Comparison of ENCODE assay signal across 7 mouse cellular contexts in genomic region chr9:7602982-7603742, GRCm38 (mm10). TPM values are rescaled to one million over a fixed set of nuclear protein-coding genes. Genes with fewer than 3 reads are reported as not detected.
DNase-seq lines count a peak whose midpoint lies in the region; ATAC-seq and TF ChIP-seq lines count a peak whose summit lies in the region.

No protein-coding gene starts in this region.

- ATAC-seq in Patski: peak; percentile 60
- peak; percentile 64 for ATAC-seq in cerebellum, adult (ENCODE audit: insufficient number of reproducible peaks, low FRiP score, low TSS enrichment)
- peak; percentile 78 for ATAC-seq in forebrain, embryonic 16.5 days
- ATAC-seq in intestine, embryonic 14.5 days (replicated peaks; ENCODE audit: low FRiP score, low TSS enrichment, low read depth): 0 out of 2 replicates have a peak, but pooled peaks have one; percentile 47
- peak; percentile 58 for ATAC-seq in midbrain, embryonic 13.5 days

- 6% methylated on average over 3 of the region's 3 CpGs for WGBS in forebrain, embryonic 16.5 days
- WGBS in intestine, embryonic 14.5 days: 0% methylated on average over 3 of the region's 3 CpGs
- under 1% methylated on average over 3 of the region's 3 CpGs for WGBS in midbrain, embryonic 13.5 days
- 0% methylated on average over 3 of the region's 3 CpGs for WGBS in small intestine, adult 2 months

- no peak for DNase-seq in Patski (ENCODE audit: low read depth, low spot score)
- peak; percentile 86 for DNase-seq in intestine, embryonic 14.5 days (ENCODE audit: low spot score)
- peak; percentile 61 to 67 for DNase-seq in left cerebral cortex, postnatal 10 days (ENCODE audit: extremely low spot score in 1 of 2, low spot score in 2 of 2)

- no peak overlapping the region for H3K4me3 ChIP-seq in forebrain, embryonic 16.5 days (replicated peaks; ENCODE audit: low read length)
- H3K4me3 ChIP-seq in intestine, embryonic 14.5 days (ENCODE audit: low read depth, low read length): no peak overlapping the region
- no peak overlapping the region for H3K4me3 ChIP-seq in midbrain, embryonic 13.5 days (replicated peaks)
- no peak overlapping the region for H3K4me3 ChIP-seq in small intestine, adult 2 months (ENCODE audit: low read depth, low read length)

- no peaks in the 10 kb centered on the region for H3K36me3 ChIP-seq in forebrain, embryonic 16.5 days (ENCODE audit: control insufficient read depth, insufficient read depth)
- H3K36me3 ChIP-seq in intestine, embryonic 14.5 days (ENCODE audit: control insufficient read depth, insufficient read depth, low read length): no peaks in the 10 kb centered on the region
- no peaks in the 10 kb centered on the region for H3K36me3 ChIP-seq in midbrain, embryonic 13.5 days
- no peaks in the 10 kb centered on the region for H3K36me3 ChIP-seq in small intestine, adult 2 months (ENCODE audit: control insufficient read depth, insufficient read depth, low read length)

- no peak for TF ChIP-seq POLR2A in small intestine, adult 2 months (IDR thresholded peaks at IDR 0.05; ENCODE audit: low read depth, low read length)

- no peaks in the 10 kb centered on the region for H3K9me3 ChIP-seq in forebrain, embryonic 16.5 days (ENCODE audit: control insufficient read depth, low read length)
- H3K9me3 ChIP-seq in intestine, embryonic 14.5 days (ENCODE audit: control insufficient read depth, low read length): no peaks in the 10 kb centered on the region
- no peaks in the 10 kb centered on the region for H3K9me3 ChIP-seq in midbrain, embryonic 13.5 days

- no peak overlapping the region for H3K4me2 ChIP-seq in forebrain, embryonic 16.5 days (ENCODE audit: low read length)
- no peak overlapping the region for H3K4me2 ChIP-seq in intestine, embryonic 14.5 days (ENCODE audit: low read length)
- no peak overlapping the region for H3K4me2 ChIP-seq in midbrain, embryonic 13.5 days (replicated peaks)

- no peak overlapping the region for H3K27ac ChIP-seq in forebrain, embryonic 16.5 days (ENCODE audit: low read length)
- no peak overlapping the region for H3K27ac ChIP-seq in intestine, embryonic 14.5 days (ENCODE audit: low read depth)
- no peak overlapping the region for H3K27ac ChIP-seq in midbrain, embryonic 13.5 days
- H3K27ac ChIP-seq in small intestine, adult 2 months (ENCODE audit: insufficient read depth, low read depth, low read length): no peak overlapping the region

- no peak overlapping the region for H3K9ac ChIP-seq in forebrain, embryonic 16.5 days (replicated peaks; ENCODE audit: low read depth, low read length)
- no peak overlapping the region for H3K9ac ChIP-seq in intestine, embryonic 14.5 days (ENCODE audit: low read length)
- H3K9ac ChIP-seq in midbrain, embryonic 13.5 days (replicated peaks): no peak overlapping the region

- no peaks in the 10 kb centered on the region for H3K4me1 ChIP-seq in forebrain, embryonic 16.5 days (replicated peaks; ENCODE audit: control insufficient read depth, insufficient read depth, low read length)
- H3K4me1 ChIP-seq in intestine, embryonic 14.5 days (replicated peaks; ENCODE audit: control insufficient read depth, insufficient read depth, low read length): no peaks in the 10 kb centered on the region
- H3K4me1 ChIP-seq in midbrain, embryonic 13.5 days (replicated peaks): no peaks in the 10 kb centered on the region
- no peaks in the 10 kb centered on the region for H3K4me1 ChIP-seq in small intestine, adult 2 months (ENCODE audit: control insufficient read depth, insufficient read depth, insufficient read length, low read length)

- in situ Hi-C loops in Patski (cut with MboI; ENCODE audit: low pct_unique_long_range_greater_than_20kb): loop anchor here (10.0 to 25.0 kb wide), 4 partner anchors 112 to 609 kb away; no protein-coding TSS in a partner anchor

- H3K27me3 ChIP-seq in Patski: no peaks in the 10 kb centered on the region
- H3K27me3 ChIP-seq in forebrain, embryonic 16.5 days (replicated peaks; ENCODE audit: control insufficient read depth, insufficient read depth, low read length): no peaks in the 10 kb centered on the region
- H3K27me3 ChIP-seq in intestine, embryonic 14.5 days (replicated peaks; ENCODE audit: control insufficient read depth, insufficient read depth, low read length): no peaks in the 10 kb centered on the region
- H3K27me3 ChIP-seq in midbrain, embryonic 13.5 days: no peaks in the 10 kb centered on the region
- no peaks in the 10 kb centered on the region for H3K27me3 ChIP-seq in small intestine, adult 2 months (ENCODE audit: control insufficient read depth, insufficient read depth, low read length)

- intact Hi-C loops in left cerebral cortex, postnatal 10 days (cut with DNase I): loop anchor here (5.0 to 10.0 kb wide), 3 partner anchors 252 to 622 kb away; no protein-coding TSS in a partner anchor

- TF ChIP-seq CTCF in Patski (IDR thresholded peaks at IDR 0.05): peak; percentile 96
- peak; percentile 74; the same call in 1 of the 2 replicates for TF ChIP-seq CTCF in small intestine, adult 2 months (IDR thresholded peaks at IDR 0.05; ENCODE audit: extremely low read depth, insufficient read length, insufficient replicate concordance, low read depth, low read length)

- CTCF ChIA-PET in Patski (lab: Charles Lee): interaction anchor here (0.7 to 2.3 kb wide), 20 partner anchors 9 to 403 kb away, joined by 3 to 13 read pairs (median 4); partner anchors contain the start of gene Mmp20

- POLR2A ChIA-PET in Patski (lab: Charles Lee): interaction anchor here (0.7 kb wide), 1 partner anchor 124 kb away, joined by 10 read pairs; no protein-coding TSS in a partner anchor

RNA-seq across cellular contexts. Expression of gene Mmp20, which starts 24.9 kb away (rescaled TPM):
- not detected for polyA plus RNA-seq in Patski (2021)
- not detected in 2 replicates for polyA plus RNA-seq in forebrain, embryonic 16.5 days (2015; fragmentation: Nextera tagmentation; extraction: Ambion mirVana)
- polyA plus RNA-seq in intestine, embryonic 14.5 days (2014; fragmentation: Nextera tagmentation; extraction: Ambion mirVana): 0.13 and 0.24 TPM in 2 replicates
- not detected for total RNA-seq in left cerebral cortex, postnatal 10 days (2021)
- not detected in 2 replicates for polyA plus RNA-seq in midbrain, embryonic 13.5 days (2015; fragmentation: Nextera tagmentation; extraction: Ambion mirVana)
- polyA plus RNA-seq in small intestine, adult 2 months (2012; rRNA removed): 0.04 TPM in 1 of 2 replicates, not detected in the other

RNA-seq across cellular contexts. Expression of gene Mmp27, which starts 32.0 kb away (rescaled TPM):
- 1.6 TPM for polyA plus RNA-seq in Patski (2021)
- not detected in 2 replicates for polyA plus RNA-seq in forebrain, embryonic 16.5 days (2015; fragmentation: Nextera tagmentation; extraction: Ambion mirVana)
- not detected in 2 replicates for polyA plus RNA-seq in intestine, embryonic 14.5 days (2014; fragmentation: Nextera tagmentation; extraction: Ambion mirVana)
- not detected for total RNA-seq in left cerebral cortex, postnatal 10 days (2021)
- not detected in 2 replicates for polyA plus RNA-seq in midbrain, embryonic 13.5 days (2015; fragmentation: Nextera tagmentation; extraction: Ambion mirVana)
- polyA plus RNA-seq in small intestine, adult 2 months (2012; rRNA removed): not detected in 2 replicates

RNA-seq across cellular contexts. Expression of gene Mmp8, which starts 44.9 kb away (rescaled TPM):
- 0.12 TPM for polyA plus RNA-seq in Patski (2021)
- 0.20 TPM in 1 of 2 replicates, not detected in the other for polyA plus RNA-seq in forebrain, embryonic 16.5 days (2015; fragmentation: Nextera tagmentation; extraction: Ambion mirVana)
- polyA plus RNA-seq in intestine, embryonic 14.5 days (2014; fragmentation: Nextera tagmentation; extraction: Ambion mirVana): 0.23 TPM in 1 of 2 replicates, not detected in the other
- total RNA-seq in left cerebral cortex, postnatal 10 days (2021): not detected
- polyA plus RNA-seq in midbrain, embryonic 13.5 days (2015; fragmentation: Nextera tagmentation; extraction: Ambion mirVana): 0.07 and 0.13 TPM in 2 replicates
- not detected in 2 replicates for polyA plus RNA-seq in small intestine, adult 2 months (2012; rRNA removed)
